Mouse (Mus musculus): ENCODE measurements around the gene Bcl2l15.
"Not testable (repeated sequence)": the region's sequence is repeated elsewhere in the genome, so short reads cannot be mapped to it uniquely, and the experiment has no call there.

Bcl2l15 gene

DNA sequence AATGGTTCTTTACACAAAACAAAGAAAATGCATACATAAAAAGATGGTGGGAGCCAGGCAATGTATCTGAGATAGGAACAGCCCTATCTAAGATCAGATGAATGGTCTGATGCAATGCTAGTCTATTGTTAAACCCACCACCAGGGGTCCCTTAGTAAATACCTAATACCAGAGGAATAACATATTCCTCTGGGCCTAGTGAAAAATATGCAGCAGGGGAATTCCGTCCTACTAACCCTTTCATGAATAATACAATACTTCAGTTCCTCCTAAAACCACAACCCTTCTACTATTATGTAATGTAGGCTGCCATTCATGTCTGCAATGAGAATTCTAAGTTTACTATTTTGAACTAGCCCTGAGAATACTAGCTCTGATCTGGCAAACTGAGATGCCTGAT, 1.7 kb upstream of the Bcl2l15 start:
- not testable (repeated sequence) for DNase-seq (ENCODE audit: extremely low spot score, low read depth, low spot score)

DNA sequence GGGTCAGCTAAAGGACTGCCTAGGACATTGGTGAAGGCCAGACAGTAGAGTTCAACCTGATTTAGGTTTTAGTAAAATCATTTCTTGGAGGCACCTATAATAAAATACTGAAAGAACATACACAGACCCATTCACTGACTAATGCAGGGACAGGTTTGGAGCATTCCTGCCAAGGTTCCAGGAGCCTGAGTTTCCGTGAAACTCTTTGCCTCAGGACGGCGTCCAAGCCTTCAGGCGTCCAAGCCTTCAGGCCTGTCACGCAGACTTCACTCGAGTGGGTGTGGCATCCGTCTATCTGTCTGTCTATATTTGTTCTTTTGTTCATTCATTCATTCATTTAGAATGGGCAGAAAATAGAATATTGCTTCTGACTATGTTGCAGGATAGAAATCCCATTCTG, 1.3 kb upstream of the Bcl2l15 start:
- no peak for DNase-seq (ENCODE audit: extremely low spot score, low read depth, low spot score)

DNA sequence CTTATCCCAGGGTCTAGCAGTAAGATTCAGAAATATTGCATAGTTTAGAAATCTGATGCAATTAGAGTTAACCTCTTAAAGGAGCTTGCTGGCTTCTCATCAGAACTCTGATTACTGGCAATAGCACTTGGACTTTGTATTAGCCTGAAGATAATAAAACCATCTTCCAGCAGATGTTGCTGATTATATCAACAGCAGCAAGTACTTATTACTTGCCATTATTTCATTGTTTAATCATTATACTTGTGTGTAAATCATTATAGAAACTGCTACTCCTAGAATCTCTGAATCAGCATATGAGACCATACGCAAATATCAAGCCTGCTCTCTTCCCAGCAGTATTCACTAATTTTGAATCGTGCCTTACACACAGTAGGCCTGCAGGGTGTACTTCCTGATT, 1.6 kb downstream of the Bcl2l15 start:
- DNase-seq (ENCODE audit: extremely low spot score, low read depth, low spot score), result no peak

DNA sequence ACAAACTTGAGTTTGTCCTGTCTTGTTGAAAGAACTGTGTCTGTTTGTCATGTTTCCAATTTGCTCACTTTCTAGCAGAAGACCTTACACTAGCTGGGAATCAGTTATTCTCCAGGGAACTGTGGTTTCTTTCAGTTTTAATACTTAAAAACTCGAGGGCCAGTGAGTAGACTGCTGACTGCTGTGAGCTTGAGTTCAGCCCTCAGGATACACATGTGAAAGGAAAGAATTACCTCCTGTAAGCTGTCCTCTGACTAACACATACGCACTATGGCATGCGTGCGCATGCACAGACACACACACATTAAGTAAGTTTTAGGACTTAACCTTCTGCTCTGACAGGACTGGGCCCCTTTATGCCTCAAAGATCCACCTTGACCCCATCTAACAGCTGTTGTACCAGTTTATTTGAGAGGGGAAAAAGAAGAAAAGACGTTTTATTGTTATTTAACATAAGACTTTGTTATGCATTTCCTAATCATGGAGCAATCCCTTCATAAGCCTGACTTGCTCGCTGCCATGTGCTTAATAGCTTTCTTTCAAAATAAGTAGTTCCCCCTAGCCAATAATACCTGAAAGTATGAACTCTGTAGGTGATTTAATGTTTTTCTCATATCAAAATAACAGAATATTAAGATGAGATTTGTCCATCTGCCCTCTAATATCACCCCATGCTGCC, 3.0 kb downstream of the Bcl2l15 start:
- no peak for DNase-seq (ENCODE audit: extremely low spot score, low read depth, low spot score)

DNA sequence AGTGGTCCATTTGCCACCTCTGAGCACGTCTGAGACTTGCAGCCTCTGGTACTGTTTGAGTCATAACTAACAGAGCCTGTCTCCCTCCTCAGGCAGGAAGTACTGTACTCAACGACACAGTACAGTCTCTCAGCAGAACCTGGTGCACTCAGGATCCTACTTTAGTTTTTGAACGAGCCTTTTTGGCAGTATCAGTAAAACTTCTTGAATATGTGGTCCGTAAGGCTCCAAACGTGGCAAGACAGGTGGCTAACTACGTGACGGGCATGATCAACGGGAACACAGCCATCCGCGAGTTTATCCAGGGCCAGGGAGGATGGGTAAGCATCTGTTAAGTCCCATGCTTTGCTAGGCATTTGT, 3.5 kb downstream of the Bcl2l15 start:
- DNase-seq (ENCODE audit: extremely low spot score, low read depth, low spot score), result no peak

DNA sequence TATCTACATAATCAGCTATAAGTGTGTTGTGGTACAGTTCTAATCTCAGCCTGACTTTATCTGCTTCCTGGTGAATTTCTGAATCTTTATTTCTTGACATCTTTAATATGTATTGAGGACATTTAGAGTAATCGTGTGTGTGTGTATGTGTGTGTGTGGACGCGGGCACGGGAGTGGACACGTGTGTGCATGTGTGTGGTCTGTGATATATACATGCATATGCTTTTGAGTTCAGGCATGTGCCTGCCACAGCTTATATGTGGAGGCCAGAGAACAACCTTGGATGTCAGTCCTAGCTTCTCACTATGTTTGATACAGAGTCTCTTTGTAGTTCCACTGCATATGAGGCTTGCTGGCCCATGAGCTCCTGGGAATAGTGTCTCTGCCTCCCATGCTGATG, 4.1 kb downstream of the Bcl2l15 start:
- no peak for DNase-seq (ENCODE audit: extremely low spot score, low read depth, low spot score)

DNA sequence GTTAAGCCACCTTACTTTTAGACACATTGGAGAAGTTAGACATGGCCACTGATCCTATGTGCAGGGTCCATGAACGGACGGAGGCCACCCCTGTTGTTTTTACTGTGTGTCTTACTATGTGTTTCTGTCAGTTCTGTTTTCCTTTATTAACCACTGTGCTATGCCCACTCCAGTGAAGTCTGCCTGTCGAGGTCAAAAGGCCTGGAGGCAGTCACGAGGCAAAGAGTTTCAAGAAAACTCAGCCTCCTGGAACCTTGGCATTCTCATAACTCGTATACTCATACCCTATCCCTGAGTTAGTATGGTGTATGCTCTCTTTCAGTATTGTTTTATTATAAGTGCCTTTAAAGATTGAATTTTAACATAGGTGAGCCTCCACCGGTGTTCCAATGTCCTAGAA, 7.3 kb downstream of the Bcl2l15 start:
- DNase-seq (ENCODE audit: extremely low spot score, low read depth, low spot score), result no peak

DNA sequence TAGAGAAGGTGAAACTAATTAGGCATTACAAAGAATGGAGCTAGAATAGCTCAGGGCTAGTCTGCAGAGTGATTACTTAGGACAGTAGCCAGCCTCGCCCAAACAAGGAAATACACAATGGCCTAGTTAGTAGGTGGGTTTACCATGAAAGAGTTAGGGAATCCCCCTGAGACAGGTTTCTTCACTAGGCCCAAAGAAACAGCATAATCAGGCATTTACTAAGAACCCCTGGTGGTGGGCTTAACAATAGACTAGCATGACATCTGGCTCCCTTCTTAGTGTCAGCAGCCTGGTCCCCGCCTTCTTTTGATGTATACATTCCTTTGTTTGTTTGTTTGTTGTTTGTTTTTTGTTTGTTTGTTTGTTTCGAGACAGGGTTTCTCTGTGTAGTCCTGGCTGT, 7.8 kb downstream of the Bcl2l15 start:
- not testable (repeated sequence) for DNase-seq (ENCODE audit: extremely low spot score, low read depth, low spot score)

DNA sequence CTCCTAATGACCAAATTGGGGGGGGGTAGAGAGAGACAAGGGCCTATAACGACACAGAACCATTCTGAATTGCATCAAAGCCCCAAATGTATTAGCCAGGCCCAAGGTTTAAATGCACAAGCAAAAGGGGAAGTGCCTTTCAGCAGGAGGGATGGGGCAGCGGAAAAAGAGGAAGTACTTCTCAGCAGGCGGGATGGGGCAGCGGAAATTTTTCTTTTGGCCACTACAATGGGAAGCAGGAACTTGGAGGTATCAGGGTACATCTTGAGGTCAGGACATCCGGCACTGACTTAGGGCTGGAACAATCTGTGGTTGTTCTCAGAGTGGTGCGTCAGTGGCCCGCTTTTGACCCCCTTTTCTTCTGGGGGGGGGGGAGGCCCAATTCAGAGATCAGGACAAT, 8.5 kb downstream of the Bcl2l15 start:
- DNase-seq (ENCODE audit: extremely low spot score, low read depth, low spot score), result not testable (repeated sequence)

DNA sequence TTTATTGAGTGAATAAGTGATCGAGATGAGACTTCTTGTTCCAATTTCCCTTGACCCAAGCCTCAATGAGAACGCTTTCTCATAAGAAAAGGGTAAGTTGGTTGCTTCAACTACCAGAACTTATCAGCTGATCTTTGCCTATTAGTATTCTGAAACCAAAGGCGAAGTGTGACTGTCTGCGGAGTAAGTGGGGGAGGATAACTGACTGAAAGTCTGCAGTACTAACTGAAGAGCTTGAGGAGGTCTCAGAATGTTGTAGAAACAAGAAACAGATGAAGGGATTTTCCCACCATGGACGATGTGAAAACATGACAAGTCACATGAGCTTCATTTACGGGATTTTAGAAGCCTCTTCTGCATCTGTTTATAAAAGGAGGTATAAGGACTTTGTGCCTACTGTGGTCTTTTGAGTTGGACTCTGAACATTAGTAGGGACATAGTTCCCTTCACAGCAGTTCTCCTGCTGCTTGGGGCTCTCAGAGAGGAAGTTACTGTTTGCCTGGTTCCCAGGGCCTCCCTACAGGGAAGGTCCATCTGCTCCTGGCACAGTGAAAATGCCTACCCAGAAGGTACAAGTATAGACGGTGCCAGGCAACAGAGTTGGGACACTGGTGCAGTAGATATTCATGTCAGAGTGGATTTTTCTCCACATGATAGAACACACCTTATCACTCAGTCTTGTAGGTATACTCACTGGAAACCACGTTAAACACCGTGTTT, 18.4 kb downstream of the Bcl2l15 start:
- DNase-seq (ENCODE audit: extremely low spot score, low read depth, low spot score), result no peak

DNA sequence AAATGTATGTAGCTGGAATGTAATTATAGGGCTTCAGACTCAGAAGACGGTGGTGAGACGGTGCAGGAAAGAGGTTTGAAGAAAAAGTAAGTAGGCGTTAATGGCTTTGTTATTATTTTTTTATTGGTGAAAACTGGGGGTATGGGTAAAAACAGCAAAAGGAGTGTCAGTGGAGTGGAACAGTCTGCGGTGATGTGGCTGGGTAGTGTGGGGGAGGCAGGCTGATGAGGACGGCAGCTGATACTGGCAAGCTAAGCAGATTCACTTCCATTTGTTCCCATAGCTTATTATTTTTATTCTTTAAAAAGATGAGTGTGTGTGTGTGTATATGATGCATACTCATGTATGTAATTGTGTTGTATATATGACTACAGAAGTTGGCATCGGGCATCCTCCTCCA, 19.1 kb downstream of the Bcl2l15 start:
- DNase-seq (ENCODE audit: extremely low spot score, low read depth, low spot score), result no peak

DNA sequence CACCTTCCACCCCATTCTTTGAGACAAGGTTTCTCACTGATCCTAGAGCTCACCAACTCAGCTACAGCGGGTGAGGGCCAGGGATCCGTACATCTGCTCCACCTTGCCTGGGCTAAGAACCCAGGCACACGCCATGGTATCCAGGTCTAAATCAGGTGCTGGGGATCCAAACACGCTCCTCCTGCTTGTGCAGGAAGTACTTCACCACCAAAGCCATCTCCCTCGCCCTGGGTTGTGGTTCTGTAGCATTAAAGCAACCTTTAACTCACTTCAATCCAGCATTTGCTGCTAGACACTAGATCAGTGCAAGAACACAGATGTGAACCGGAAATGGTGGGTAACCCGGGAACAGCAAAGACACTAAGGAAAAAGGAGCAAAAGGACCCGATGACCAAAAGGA, 19.5 kb downstream of the Bcl2l15 start:
- DNase-seq (ENCODE audit: extremely low spot score, low read depth, low spot score), result no peak

DNA sequence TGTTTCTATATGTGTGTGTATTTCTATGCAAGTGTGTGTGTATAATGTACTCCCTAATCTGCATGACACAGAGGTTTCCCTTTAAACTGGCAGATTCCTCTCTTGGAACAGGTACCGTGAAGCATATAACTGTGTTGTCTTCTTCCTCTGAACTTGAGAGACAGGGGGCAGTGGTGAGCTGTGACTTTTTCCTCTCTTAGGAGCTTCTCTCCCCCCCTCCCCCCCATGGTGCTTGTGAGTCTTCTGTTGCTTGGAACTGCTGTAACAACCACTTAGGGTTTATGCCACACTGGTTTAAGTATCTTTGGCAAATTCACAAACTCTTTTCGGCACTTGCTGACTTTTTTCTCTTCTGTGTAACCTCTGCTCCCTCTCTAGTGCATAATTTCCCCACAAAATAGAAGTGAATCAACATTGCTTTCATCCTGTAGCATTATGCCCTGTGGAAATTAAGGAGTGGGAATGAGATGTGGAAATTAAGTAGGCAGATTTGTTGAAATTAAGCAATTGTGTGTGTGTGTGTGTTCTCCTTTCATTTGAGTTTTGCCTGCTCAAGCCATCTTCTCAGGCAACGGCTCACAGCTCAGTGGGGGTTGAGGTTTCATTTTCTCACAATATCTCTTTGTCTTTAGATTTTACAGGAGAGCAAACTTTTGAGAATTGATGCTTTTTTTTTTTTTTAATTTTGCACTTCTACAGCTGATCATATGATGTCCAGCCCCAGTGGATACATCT, 20.3 kb downstream of the Bcl2l15 start:
- DNase-seq (ENCODE audit: extremely low spot score, low read depth, low spot score), result no peak

DNA sequence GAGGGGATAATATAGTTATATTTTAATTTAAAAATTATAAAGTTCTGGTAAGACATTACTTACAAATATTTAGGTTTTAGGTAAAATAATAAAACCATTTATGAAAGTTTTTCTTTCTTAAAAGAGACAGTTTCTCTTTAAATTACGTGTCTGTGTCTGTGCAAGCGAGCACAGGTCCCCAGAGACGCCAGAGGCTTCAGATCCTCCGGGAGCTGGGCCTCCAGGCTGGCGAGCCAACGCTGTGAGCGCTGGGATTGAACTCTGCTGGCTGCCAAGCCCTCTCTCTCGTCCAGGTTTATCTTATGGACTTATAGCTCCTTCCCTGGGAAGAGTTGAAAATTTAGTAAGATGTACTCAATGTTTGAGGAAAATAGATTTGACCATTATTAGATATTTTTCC, 21.4 kb downstream of the Bcl2l15 start:
- no peak for DNase-seq (ENCODE audit: extremely low spot score, low read depth, low spot score)

DNA sequence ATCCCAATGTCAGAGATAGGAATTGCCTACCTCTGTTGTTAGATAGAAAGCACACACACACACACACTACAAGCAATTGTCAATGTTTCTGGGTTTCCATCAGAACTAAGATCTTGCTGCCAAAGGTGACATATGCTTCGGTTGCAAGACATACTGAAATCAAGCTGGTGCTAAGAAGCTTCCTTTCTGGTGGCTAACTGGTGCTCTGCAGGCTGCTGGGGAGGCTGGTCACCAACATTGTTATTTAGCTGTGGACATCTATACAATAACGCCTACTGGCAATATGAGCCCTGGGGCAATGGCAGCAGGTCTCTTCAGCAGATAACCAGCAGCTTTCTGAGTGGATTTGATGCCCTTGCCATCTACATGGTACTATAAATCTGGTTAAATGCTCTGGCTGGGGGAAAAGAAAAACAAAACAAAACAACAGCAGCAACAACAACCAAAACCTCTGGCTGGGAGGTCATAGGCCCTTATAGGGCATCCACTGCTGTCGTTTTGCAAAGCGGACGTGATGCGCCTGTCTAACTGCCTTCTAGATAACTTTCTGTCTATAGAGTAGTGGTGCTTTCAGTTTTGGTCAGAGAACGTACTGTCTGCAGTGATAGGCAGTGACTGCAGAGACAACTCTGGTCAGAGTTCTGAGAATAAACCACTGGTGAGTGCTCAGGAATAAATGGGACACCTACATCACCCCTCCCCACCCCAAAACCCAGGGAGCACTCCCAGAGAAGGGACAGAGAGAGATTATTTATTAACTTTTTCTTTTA, 24.8 kb downstream of the Bcl2l15 start:
- no peak for DNase-seq (ENCODE audit: extremely low spot score, low read depth, low spot score)

DNA sequence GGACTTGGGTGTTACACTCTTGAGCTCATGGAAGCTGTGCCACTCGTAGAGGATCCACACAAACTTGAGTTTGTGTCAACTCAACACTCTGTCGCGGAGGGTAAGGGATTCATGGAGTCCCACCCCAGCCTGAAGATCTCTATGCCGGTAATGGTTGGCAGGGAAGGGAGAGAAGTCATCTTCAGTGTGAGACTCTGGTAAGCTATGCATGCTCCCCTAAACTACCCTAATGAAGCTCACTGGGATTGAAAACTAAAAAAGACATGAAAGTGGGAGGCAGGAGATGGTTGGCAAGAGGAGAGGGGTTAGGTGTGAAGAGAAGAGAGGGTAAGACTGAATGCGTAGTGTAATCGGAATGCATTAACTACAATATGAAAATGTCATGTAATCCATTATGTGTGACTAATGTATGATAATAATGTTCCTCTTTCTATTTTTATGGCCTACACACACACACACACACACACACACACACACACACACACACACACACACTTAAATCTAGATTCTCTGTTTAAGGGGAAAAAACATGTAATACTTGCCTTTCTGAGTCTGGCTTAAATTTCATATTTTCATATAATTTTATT, 25.7 kb downstream of the Bcl2l15 start:
- no peak for DNase-seq (ENCODE audit: extremely low spot score, low read depth, low spot score)

DNA sequence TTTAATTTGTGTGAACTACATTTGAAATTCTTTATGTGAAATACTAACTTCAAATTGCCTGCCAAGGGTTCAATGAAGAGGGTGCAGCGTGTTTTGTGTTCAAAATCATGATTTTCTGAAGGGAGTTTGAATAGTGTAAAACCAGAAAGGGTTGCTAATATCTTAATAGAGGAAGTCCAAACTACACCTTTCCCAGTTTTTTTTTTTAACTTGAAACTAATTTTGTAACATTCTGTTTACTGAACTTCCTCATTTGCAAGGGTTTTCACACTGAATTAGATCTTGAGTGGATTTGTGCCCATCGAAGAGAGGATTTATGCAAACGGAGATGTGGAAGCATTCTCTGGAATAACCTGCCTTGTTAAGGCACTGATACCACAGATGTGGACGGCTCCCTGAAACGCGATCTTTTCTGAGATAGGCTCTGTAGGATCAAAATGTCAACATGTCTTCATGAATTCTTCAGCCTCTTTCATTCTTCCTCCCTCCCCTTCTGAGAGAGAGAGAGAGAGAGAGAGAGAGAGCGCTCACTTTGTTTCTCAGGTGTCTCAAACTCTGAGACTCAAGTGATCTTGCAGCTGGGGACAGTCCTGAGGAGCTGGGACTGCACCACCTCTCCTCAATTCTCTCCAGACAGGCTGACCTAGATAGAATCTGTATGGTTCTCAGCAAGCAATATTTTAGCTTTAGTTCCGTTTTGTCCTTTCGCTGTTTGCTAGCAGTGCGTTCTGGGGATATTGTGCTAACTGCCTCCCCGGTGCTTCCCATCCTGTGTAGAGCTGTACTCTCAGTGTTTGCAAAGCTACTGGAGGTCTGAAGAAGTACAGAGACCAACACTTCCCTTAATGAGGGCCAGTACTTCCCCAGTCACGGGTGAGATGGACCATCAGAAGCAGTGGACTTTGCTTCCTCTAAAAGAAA, 26.7 kb downstream of the Bcl2l15 start, which contains the start of gene Ptpn22:
Gene Ptpn22 (plus strand): TSS at position 915 of the 921 bp plus-strand sequence.
- DNase-seq (ENCODE audit: extremely low spot score, low read depth, low spot score), result no peak

DNA sequence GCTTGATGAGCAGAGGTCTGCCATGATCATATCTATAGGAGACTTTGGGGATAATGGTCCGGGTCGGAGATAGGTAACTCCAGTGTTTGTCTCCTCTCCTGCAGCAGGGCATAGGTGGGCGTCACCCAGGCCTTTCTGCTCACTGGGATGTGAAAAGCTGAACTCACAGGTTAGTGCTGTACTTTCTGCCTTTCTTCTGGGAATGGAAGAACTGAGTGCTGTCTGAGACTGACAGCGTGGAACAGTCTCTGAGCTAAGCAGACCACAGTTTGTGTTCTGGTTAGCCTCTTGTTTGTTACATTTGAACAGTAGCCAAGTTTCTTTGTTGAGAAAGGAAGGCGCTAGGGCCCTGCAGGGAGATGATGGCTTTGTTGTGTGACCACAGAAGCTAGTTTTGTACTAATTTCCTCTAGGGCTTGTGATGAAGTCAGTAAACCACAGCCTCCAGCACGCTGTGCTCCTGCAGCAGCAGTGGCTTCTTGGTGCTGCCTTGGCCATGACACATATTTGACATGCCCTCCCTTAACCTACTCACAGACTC, 27.5 kb downstream of the Bcl2l15 start:
- no peak for DNase-seq (ENCODE audit: extremely low spot score, low read depth, low spot score)

DNA sequence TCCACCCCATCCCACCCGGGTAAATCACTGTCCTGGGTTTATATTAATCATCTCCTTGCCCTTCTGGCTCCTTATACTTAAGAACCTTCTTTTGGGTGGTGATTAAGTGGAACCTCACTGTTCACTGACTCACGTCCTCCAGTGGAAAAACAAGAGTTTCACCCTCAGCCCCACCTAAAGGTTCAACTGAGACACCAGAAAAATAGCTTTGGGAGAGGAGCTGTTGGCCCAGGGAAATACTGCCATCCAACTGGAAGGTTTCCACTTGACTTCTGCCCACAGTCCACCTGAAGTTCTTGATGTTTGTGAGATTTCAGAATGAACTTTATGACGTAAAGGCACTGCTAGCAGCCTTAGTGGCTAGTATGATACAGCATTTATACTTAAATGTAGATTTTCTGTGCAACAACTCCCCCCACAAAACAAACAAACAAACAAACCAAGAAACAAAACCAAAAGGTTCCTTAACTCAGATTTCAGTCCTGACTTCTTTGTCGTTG, 30.4 kb downstream of the Bcl2l15 start:
- DNase-seq (ENCODE audit: extremely low spot score, low read depth, low spot score), result no peak
